Mouse (Mus musculus): Measurements from ENCODE around the gene Tesmin. TPM values are rescaled to one million over a fixed set of nuclear protein-coding genes. Genes with fewer than 3 reads are reported as not detected.

The Tesmin gene
- polyA plus RNA-seq, 1 experiment from 2014 or later, result 0.43 TPM

- H3K4me2 ChIP-seq, result no peak overlapping the region
- no peaks in the 10 kb centered on the region for H3K9me3 ChIP-seq
- no peaks in the 10 kb centered on the region for H3K27me3 ChIP-seq (replicated peaks)
- ATAC-seq (replicated peaks), result no peak
- no peak overlapping the region for H3K27ac ChIP-seq
- no peak overlapping the region for H3K4me3 ChIP-seq
- no peaks in the 10 kb centered on the region for H3K36me3 ChIP-seq (replicated peaks)
- H3K4me1 ChIP-seq, result no peaks in the 10 kb centered on the region
- WGBS, result 52% methylated on average over 7 of the region's 7 CpGs
- no peak overlapping the region for H3K9ac ChIP-seq
Measured at GRCm38 (mm10) chr19:3401943-3402342, 13.3 kb downstream of the Tesmin start.

GRCm38 (mm10) chr19:3402390-3402789 lies 13.7 kb downstream of the Tesmin start:
- Histone ChIP-seq H3K4me2 (no peak overlapping the region), H3K9ac (no peak overlapping the region), H3K4me1 (no peaks in the 10 kb centered on the region), H3K9me3 (no peaks in the 10 kb centered on the region), H3K27me3 (replicated peaks) (no peaks in the 10 kb centered on the region), H3K36me3 (replicated peaks) (no peaks in the 10 kb centered on the region), H3K27ac (no peak overlapping the region), H3K4me3 (no peak overlapping the region)
- 83% methylated on average over 6 of the region's 6 CpGs for WGBS
- no peak for ATAC-seq (replicated peaks)

GRCm38 (mm10) chr19:3404030-3404429 lies 15.4 kb downstream of the Tesmin start:
- Histone ChIP-seq H3K36me3 (replicated peaks) (no peaks in the 10 kb centered on the region), H3K9ac (no peak overlapping the region), H3K4me1 (no peaks in the 10 kb centered on the region), H3K4me2 (no peak overlapping the region), H3K9me3 (no peaks in the 10 kb centered on the region), H3K27me3 (replicated peaks) (no peaks in the 10 kb centered on the region), H3K27ac (no peak overlapping the region), H3K4me3 (no peak overlapping the region)
- ATAC-seq (replicated peaks), result no peak
- 83% methylated on average over 7 of the region's 7 CpGs for WGBS

GRCm38 (mm10) chr19:3405531-3406281 lies 17.0 kb downstream of the Tesmin start:
- Histone ChIP-seq H3K27me3 (replicated peaks) (no peaks in the 10 kb centered on the region), H3K36me3 (replicated peaks) (no peaks in the 10 kb centered on the region), H3K4me2 (no peak overlapping the region), H3K4me1 (no peaks in the 10 kb centered on the region), H3K9ac (no peak overlapping the region), H3K4me3 (no peak overlapping the region), H3K9me3 (no peaks in the 10 kb centered on the region), H3K27ac (no peak overlapping the region)
- WGBS, result 64% methylated on average over 1 of the region's 1 CpGs
- no peak for ATAC-seq (replicated peaks)

GRCm38 (mm10) chr19:3414268-3414733 lies 25.6 kb downstream of the Tesmin start, which contains the start of gene Gal:
Gene Gal (minus strand): TSS chr19:3414544.
- 7% methylated on average over 37 of the region's 37 CpGs for WGBS
- H3K4me3 ChIP-seq, result peak within 1 kb of the TSS; percentile 35
- H3K4me1 ChIP-seq, result peaks cover 7% of the 10 kb centered on the region
- H3K9ac ChIP-seq, result peak within 1 kb of the TSS; percentile 25; the same call in 1 of the 2 replicates
- no peaks in the 10 kb centered on the region for H3K9me3 ChIP-seq
- H3K27ac ChIP-seq, result no peak within 1 kb of the TSS
- peaks cover 15% of the 10 kb centered on the region; the same call in 1 of the 2 replicates for H3K27me3 ChIP-seq (replicated peaks)
- H3K36me3 ChIP-seq (replicated peaks), result no peaks in the 10 kb centered on the region
- ATAC-seq (replicated peaks), result peak; percentile 49
- peak within 1 kb of the TSS; percentile 53 for H3K4me2 ChIP-seq

- Histone ChIP-seq H3K4me1 (peaks cover 4% of the 10 kb centered on the region), H3K27ac (no peak overlapping the region), H3K27me3 (replicated peaks) (peaks cover 7% of the 10 kb centered on the region; the same call in 1 of the 2 replicates), H3K36me3 (replicated peaks) (no peaks in the 10 kb centered on the region), H3K9ac (no peak overlapping the region), H3K4me3 (no peak overlapping the region), H3K9me3 (no peaks in the 10 kb centered on the region), H3K4me2 (no peak overlapping the region)
- WGBS, result 53% methylated on average over 5 of the region's 5 CpGs
- ATAC-seq (replicated peaks), result no peak; the same call in 1 of the 2 replicates
Measured at GRCm38 (mm10) chr19:3419251-3419650, 30.6 kb downstream of the Tesmin start.

- ATAC-seq (replicated peaks), result no peak
- WGBS, result 31% methylated on average over 6 of the region's 6 CpGs
- H3K9me3 ChIP-seq, result no peaks in the 10 kb centered on the region
- no peak overlapping the region for H3K27ac ChIP-seq
- H3K4me2 ChIP-seq, result no peak overlapping the region
- no peak overlapping the region for H3K9ac ChIP-seq
- no peak overlapping the region for H3K4me3 ChIP-seq
- no peaks in the 10 kb centered on the region for H3K4me1 ChIP-seq
- H3K36me3 ChIP-seq (replicated peaks), result no peaks in the 10 kb centered on the region
- no peaks in the 10 kb centered on the region for H3K27me3 ChIP-seq (replicated peaks)
Measured at GRCm38 (mm10) chr19:3422488-3422887, 33.8 kb downstream of the Tesmin start.

GRCm38 (mm10) chr19:3422981-3423380 lies 34.3 kb downstream of the Tesmin start:
- H3K4me2 ChIP-seq, result no peak overlapping the region
- no peaks in the 10 kb centered on the region for H3K36me3 ChIP-seq (replicated peaks)
- H3K4me1 ChIP-seq, result no peaks in the 10 kb centered on the region
- no peak overlapping the region for H3K9ac ChIP-seq
- ATAC-seq (replicated peaks), result no peak
- H3K27ac ChIP-seq, result no peak overlapping the region
- WGBS, result 58% methylated on average over 4 of the region's 4 CpGs
- H3K27me3 ChIP-seq (replicated peaks), result no peaks in the 10 kb centered on the region
- H3K9me3 ChIP-seq, result no peaks in the 10 kb centered on the region
- no peak overlapping the region for H3K4me3 ChIP-seq

- no peak overlapping the region for H3K9ac ChIP-seq
- no peak overlapping the region for H3K4me2 ChIP-seq
- H3K4me3 ChIP-seq, result no peak overlapping the region
- H3K36me3 ChIP-seq (replicated peaks), result no peaks in the 10 kb centered on the region
- 85% methylated on average over 2 of the region's 2 CpGs for WGBS
- no peak overlapping the region for H3K27ac ChIP-seq
- no peak for ATAC-seq (replicated peaks)
- H3K9me3 ChIP-seq, result no peaks in the 10 kb centered on the region
- H3K4me1 ChIP-seq, result peaks cover 3% of the 10 kb centered on the region; the same call in 1 of the 2 replicates
- H3K27me3 ChIP-seq (replicated peaks), result no peaks in the 10 kb centered on the region
Measured at GRCm38 (mm10) chr19:3424214-3424613, 35.6 kb downstream of the Tesmin start.

GRCm38 (mm10) chr19:3428057-3428830 lies 39.6 kb downstream of the Tesmin start:
- 87% methylated on average over 15 of the region's 15 CpGs for WGBS
- Histone ChIP-seq H3K27me3 (replicated peaks) (no peaks in the 10 kb centered on the region), H3K4me1 (peaks cover 7% of the 10 kb centered on the region; the same call in 1 of the 2 replicates), H3K4me3 (no peak overlapping the region), H3K9ac (no peak overlapping the region), H3K36me3 (replicated peaks) (no peaks in the 10 kb centered on the region), H3K9me3 (no peaks in the 10 kb centered on the region), H3K4me2 (no peak overlapping the region), H3K27ac (no peak overlapping the region)
- no peak for ATAC-seq (replicated peaks)

- Histone ChIP-seq H3K4me2 (no peak overlapping the region), H3K9me3 (no peaks in the 10 kb centered on the region), H3K4me3 (no peak overlapping the region), H3K9ac (no peak overlapping the region), H3K27me3 (replicated peaks) (no peaks in the 10 kb centered on the region), H3K36me3 (replicated peaks) (no peaks in the 10 kb centered on the region), H3K4me1 (peaks cover 7% of the 10 kb centered on the region; the same call in 1 of the 2 replicates), H3K27ac (peak overlapping the region; percentile 42; the same call in 1 of the 2 replicates)
- WGBS, result 37% methylated on average over 7 of the region's 7 CpGs
- ATAC-seq (replicated peaks), result 0 out of 2 replicates have a peak, but pooled peaks have one; percentile 59
Measured at GRCm38 (mm10) chr19:3429156-3429816, 40.6 kb downstream of the Tesmin start.

- 78% methylated on average over 7 of the region's 7 CpGs for WGBS
- no peaks in the 10 kb centered on the region for H3K9me3 ChIP-seq
- no peak for ATAC-seq (replicated peaks)
- no peak overlapping the region for H3K4me3 ChIP-seq
- H3K27ac ChIP-seq, result no peak overlapping the region
- peaks cover 7% of the 10 kb centered on the region; the same call in 1 of the 2 replicates for H3K4me1 ChIP-seq
- no peaks in the 10 kb centered on the region for H3K36me3 ChIP-seq (replicated peaks)
- H3K9ac ChIP-seq, result no peak overlapping the region
- no peaks in the 10 kb centered on the region for H3K27me3 ChIP-seq (replicated peaks)
- H3K4me2 ChIP-seq, result no peak overlapping the region
Measured at GRCm38 (mm10) chr19:3431066-3431465, 42.4 kb downstream of the Tesmin start.
